Mouse (Mus musculus) forebrain, embryonic 15.5 days (tissue): ENCODE data around the gene Rassf7. TPM values are rescaled to one million over a fixed set of nuclear protein-coding genes. Genes with fewer than 3 reads are reported as not detected.
A peak's percentile ranks its signal among the peaks of the same experiment; 100 is the strongest.

Source experiments
- ATAC-seq: fragments of 200-750 bp; cut with Nextera tagmentation; replicated peaks from 2 replicates; pipeline ENCODE4 v1.8.0; 2017; ENCODE audit warnings: mild to moderate bottlenecking, moderate TSS enrichment, moderate library complexity
- H3K27ac ChIP-seq: fragments of 300-500 bp; sonication (generic); replicated peaks from 2 replicates; pipeline ENCODE4 v1.5.1; 2015; ENCODE audit warnings: mild to moderate bottlenecking, inconsistent platforms
- H3K27me3 ChIP-seq: fragments of 300-500 bp; sonication (generic); 2 replicates; pipeline ENCODE4 v1.6.1; 2015; ENCODE audit warnings: inconsistent platforms
- H3K36me3 ChIP-seq: fragments of 300-500 bp; sonication (generic); 2 replicates; pipeline ENCODE4 v1.6.1; 2015; ENCODE audit warnings: mild to moderate bottlenecking, inconsistent platforms
- H3K4me1 ChIP-seq: fragments of 300-500 bp; sonication (generic); 2 replicates; pipeline ENCODE4 v1.6.1; 2015; ENCODE audit warnings: inconsistent platforms
- H3K4me2 ChIP-seq: fragments of 300-500 bp; sonication (generic); replicated peaks from 2 replicates; pipeline ENCODE4 v1.6.1; 2015; ENCODE audit warnings: mild to moderate bottlenecking, inconsistent platforms
- H3K4me3 ChIP-seq: fragments of 300-500 bp; sonication (generic); 2 replicates; pipeline ENCODE4 v1.5.1; 2015; ENCODE audit warnings: mild to moderate bottlenecking, inconsistent platforms
- H3K9ac ChIP-seq: fragments of 300-500 bp; sonication (generic); replicated peaks from 2 replicates; pipeline ENCODE4 v1.6.1; 2015; ENCODE audit warnings: mild to moderate bottlenecking, inconsistent platforms
- H3K9me3 ChIP-seq: fragments of 300-500 bp; sonication (generic); 2 replicates; pipeline ENCODE4 v1.6.1; 2016; ENCODE audit warnings: inconsistent platforms
- WGBS: fragments of 180-500 bp; shearing (Covaris S2); methylation state at CpG from one replicate; pipeline ENCODE4 v1.1.7; 2015; ENCODE audit warnings: mixed read lengths; 5-methylcytosine and 5-hydroxymethylcytosine counted together
- polyA plus RNA-seq: library from polyadenylated mRNA; unstranded; fragments of >200 nt; fragmentation: Nextera tagmentation; extraction: Ambion mirVana; gene quantifications from 2 replicates; pipeline ENCODE4 v1.2.1, GENCODE M21; 2015

Rassf7 gene
- polyA plus RNA-seq, 1 experiment from 2014 or later, result 26.9 TPM

- 93% methylated on average over 17 of the region's 17 CpGs for WGBS
- no peak overlapping the region for H3K9ac ChIP-seq
- ATAC-seq, result no peak
These were observed 1.8 kb downstream of the Rassf7 start for GRCm38 (mm10) chr7:141217343-141218013.

GRCm38 (mm10) chr7:141218141-141218540, 2.5 kb downstream of the Rassf7 start:
- WGBS, result 81% methylated on average over 3 of the region's 3 CpGs
- Histone ChIP-seq H3K27me3 (no peaks in the 10 kb centered on the region), H3K9me3 (no peaks in the 10 kb centered on the region), H3K27ac (no peak overlapping the region), H3K4me1 (peaks cover 37% of the 10 kb centered on the region), H3K4me3 (no peak overlapping the region), H3K9ac (no peak overlapping the region), H3K36me3 (no peaks in the 10 kb centered on the region; the same call in 1 of the 2 replicates), H3K4me2 (no peak overlapping the region)
- ATAC-seq, result no peak

More at GRCm38 (mm10) chr7:141217343-141218013, 1.8 kb downstream of the Rassf7 start:
- no peak overlapping the region for H3K4me3 ChIP-seq
- H3K4me2 ChIP-seq, result no peak overlapping the region
- H3K27ac ChIP-seq, result no peak overlapping the region
- H3K36me3 ChIP-seq, result no peaks in the 10 kb centered on the region; the same call in 1 of the 2 replicates
- H3K9me3 ChIP-seq, result no peaks in the 10 kb centered on the region
- H3K27me3 ChIP-seq, result no peaks in the 10 kb centered on the region
- H3K4me1 ChIP-seq, result peaks cover 35% of the 10 kb centered on the region

- WGBS, result 90% methylated on average over 5 of the region's 5 CpGs
- peaks cover 37% of the 10 kb centered on the region for H3K4me1 ChIP-seq
- H3K4me2 ChIP-seq, result no peak overlapping the region
- no peak for ATAC-seq
- H3K9ac ChIP-seq, result no peak overlapping the region
- no peaks in the 10 kb centered on the region for H3K9me3 ChIP-seq
- no peaks in the 10 kb centered on the region; the same call in 1 of the 2 replicates for H3K36me3 ChIP-seq
- H3K27me3 ChIP-seq, result no peaks in the 10 kb centered on the region
- H3K27ac ChIP-seq, result no peak overlapping the region
- no peak overlapping the region for H3K4me3 ChIP-seq
These were observed 3.0 kb downstream of the Rassf7 start for GRCm38 (mm10) chr7:141218557-141219133.

- H3K4me3 ChIP-seq, result no peak overlapping the region
- H3K27ac ChIP-seq, result no peak overlapping the region
- no peaks in the 10 kb centered on the region; the same call in 1 of the 2 replicates for H3K36me3 ChIP-seq
- H3K9ac ChIP-seq, result no peak overlapping the region
- no peak overlapping the region for H3K4me2 ChIP-seq
- no peaks in the 10 kb centered on the region for H3K27me3 ChIP-seq
- 100% methylated on average over 1 of the region's 1 CpGs for WGBS
- H3K9me3 ChIP-seq, result no peaks in the 10 kb centered on the region
- no peak for ATAC-seq
- H3K4me1 ChIP-seq, result peaks cover 37% of the 10 kb centered on the region
These were observed 4.0 kb downstream of the Rassf7 start for GRCm38 (mm10) chr7:141219558-141220099.

- no peak for ATAC-seq
- no peak overlapping the region for H3K4me2 ChIP-seq
These were observed 4.7 kb downstream of the Rassf7 start for GRCm38 (mm10) chr7:141220377-141220776.

DNA sequence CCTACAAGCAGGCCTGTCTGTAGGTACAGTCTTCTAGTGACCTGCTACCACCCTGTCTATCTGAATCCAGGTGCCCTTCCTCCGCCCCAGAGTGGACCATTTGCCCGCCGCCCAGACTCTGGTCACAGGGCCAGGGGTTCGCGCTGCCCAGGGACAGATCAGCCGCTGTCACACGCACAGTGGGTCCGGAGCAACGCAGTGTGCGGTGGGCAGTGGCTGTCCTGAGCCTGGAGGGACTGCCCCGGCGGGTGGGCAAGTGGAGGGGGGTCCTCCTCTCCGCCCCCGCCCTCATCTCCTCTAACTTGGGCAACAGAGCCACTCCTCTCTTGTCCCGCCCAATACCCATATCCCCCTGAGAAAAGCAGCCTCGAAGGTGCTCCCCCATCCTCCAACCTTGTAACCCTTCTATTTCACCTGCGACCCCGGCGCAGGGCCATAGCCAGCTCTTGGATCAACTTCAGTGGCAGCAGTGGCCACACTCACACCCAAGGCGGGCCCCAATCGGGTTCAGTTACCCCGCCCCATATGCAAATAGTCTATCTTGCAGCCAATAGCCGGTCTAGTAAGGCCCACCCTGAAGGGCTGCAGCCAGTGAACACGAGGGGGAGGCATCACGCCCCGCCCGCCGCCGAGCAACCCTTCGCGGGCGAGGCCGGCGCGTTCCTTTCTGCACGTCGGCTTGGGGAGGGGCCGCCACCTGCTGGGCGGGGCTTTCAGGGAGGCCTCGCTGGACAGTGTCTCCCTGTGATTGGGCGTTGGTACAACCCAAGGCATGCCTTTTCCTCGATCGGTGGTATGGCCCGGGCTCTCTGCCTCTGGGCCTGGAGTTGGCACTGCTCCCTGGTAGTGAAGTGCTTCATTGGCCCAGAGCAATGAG, 5.8 kb downstream of the Rassf7 start:
- 2% methylated on average over 44 of the region's 44 CpGs for WGBS
- peak; percentile 97 for ATAC-seq
- peak overlapping the region; percentile 44 for H3K27ac ChIP-seq
- H3K4me3 ChIP-seq, result peak overlapping the region; percentile 41
- no peaks in the 10 kb centered on the region for H3K9me3 ChIP-seq
- H3K4me2 ChIP-seq, result peak overlapping the region; percentile 51
- H3K9ac ChIP-seq, result peak overlapping the region; percentile 41
- no peaks in the 10 kb centered on the region for H3K27me3 ChIP-seq
- peaks cover 24% of the 10 kb centered on the region for H3K4me1 ChIP-seq
- H3K36me3 ChIP-seq, result no peaks in the 10 kb centered on the region; the same call in 1 of the 2 replicates

More at GRCm38 (mm10) chr7:141220377-141220776, 4.7 kb downstream of the Rassf7 start:
- H3K27me3 ChIP-seq, result no peaks in the 10 kb centered on the region
- no peaks in the 10 kb centered on the region; the same call in 1 of the 2 replicates for H3K36me3 ChIP-seq
- no peak overlapping the region for H3K9ac ChIP-seq
- H3K4me1 ChIP-seq, result peaks cover 30% of the 10 kb centered on the region
- no peak overlapping the region for H3K27ac ChIP-seq
- 77% methylated on average over 1 of the region's 1 CpGs for WGBS
- no peaks in the 10 kb centered on the region for H3K9me3 ChIP-seq
- H3K4me3 ChIP-seq, result no peak overlapping the region

DNA sequence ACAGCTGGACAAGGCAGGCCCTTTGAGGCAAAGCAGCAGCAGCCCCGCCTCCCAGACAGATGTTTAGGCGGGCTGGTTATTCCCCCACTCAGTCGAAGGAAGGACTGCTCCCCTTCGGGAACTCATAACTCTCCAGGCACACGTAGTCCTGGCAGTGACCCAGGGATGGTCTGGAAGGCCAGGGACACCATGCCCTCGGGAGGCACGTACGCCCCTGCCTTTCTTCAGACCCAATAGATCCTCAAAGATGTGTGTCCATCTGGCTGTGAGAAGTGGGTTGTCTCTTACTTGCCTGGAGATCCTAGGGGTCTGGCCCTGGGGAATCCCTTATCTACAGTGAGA, 6.4 kb downstream of the Rassf7 start:
- Histone ChIP-seq H3K9ac (peak overlapping the region; percentile 37), H3K4me2 (peak overlapping the region; percentile 51), H3K4me3 (peak overlapping the region; percentile 41), H3K27me3 (no peaks in the 10 kb centered on the region), H3K27ac (peak overlapping the region; percentile 36; the same call in 1 of the 2 replicates), H3K9me3 (no peaks in the 10 kb centered on the region), H3K4me1 (peaks cover 18% of the 10 kb centered on the region), H3K36me3 (no peaks in the 10 kb centered on the region; the same call in 1 of the 2 replicates)
- WGBS, result 7% methylated on average over 8 of the region's 8 CpGs
- ATAC-seq, result no peak; the same call in 1 of the 2 replicates

DNA sequence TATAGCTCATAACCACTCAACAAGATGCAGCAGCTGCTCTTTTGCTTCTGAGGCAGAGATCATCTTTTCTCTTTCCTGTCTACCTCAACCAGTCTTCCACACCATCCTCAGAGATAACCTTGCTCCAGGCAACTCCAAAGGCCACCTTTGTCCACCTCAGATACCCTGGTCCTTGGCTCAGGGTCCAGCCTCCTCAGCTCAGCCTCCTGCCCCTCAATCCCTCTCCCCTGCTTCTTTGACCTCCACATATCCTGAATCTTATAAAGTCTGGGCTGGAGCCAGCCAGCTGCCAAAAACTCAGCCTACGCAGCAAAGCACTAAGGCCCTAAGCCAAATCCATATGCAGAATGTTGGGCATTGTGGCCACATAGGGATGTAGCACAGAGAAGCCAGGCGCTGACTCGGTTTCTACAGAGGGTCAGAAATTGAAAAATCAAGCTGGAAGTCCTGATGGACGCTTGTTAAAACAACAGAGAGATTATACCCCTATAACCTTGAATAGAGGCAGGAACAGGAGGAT, 7.1 kb downstream of the Rassf7 start:
- Histone ChIP-seq H3K36me3 (no peaks in the 10 kb centered on the region; the same call in 1 of the 2 replicates), H3K27me3 (no peaks in the 10 kb centered on the region), H3K9ac (no peak overlapping the region), H3K27ac (no peak overlapping the region), H3K4me1 (peaks cover 19% of the 10 kb centered on the region), H3K9me3 (no peaks in the 10 kb centered on the region), H3K4me3 (no peak overlapping the region), H3K4me2 (peak overlapping the region; percentile 51)
- no peak for ATAC-seq
- WGBS, result 95% methylated on average over 4 of the region's 4 CpGs

GRCm38 (mm10) chr7:141226535-141226934, 10.9 kb downstream of the Rassf7 start:
- Histone ChIP-seq H3K9me3 (no peaks in the 10 kb centered on the region), H3K4me3 (no peak overlapping the region), H3K36me3 (peaks cover under 1% of the 10 kb centered on the region; the same call in 1 of the 2 replicates), H3K27me3 (no peaks in the 10 kb centered on the region), H3K9ac (no peak overlapping the region), H3K4me2 (no peak overlapping the region), H3K27ac (no peak overlapping the region), H3K4me1 (peaks cover 32% of the 10 kb centered on the region)
- WGBS, result 88% methylated on average over 6 of the region's 6 CpGs
- no peak for ATAC-seq

- H3K4me2 ChIP-seq, result peak overlapping the region; percentile 82; the same call in 1 of the 2 replicates
- ATAC-seq, result no peak
- no peaks in the 10 kb centered on the region for H3K9me3 ChIP-seq
- H3K4me1 ChIP-seq, result peaks cover 24% of the 10 kb centered on the region
- peak overlapping the region; percentile 90; the same call in 1 of the 2 replicates for H3K4me3 ChIP-seq
- no peaks in the 10 kb centered on the region for H3K27me3 ChIP-seq
- H3K27ac ChIP-seq, result peak overlapping the region; percentile 98
- WGBS, result 79% methylated on average over 4 of the region's 4 CpGs
- peaks cover 13% of the 10 kb centered on the region for H3K36me3 ChIP-seq
- H3K9ac ChIP-seq, result no peak overlapping the region
These were observed 12.1 kb downstream of the Rassf7 start for GRCm38 (mm10) chr7:141227796-141228195.

GRCm38 (mm10) chr7:141228279-141229067, 12.8 kb downstream of the Rassf7 start, which contains the start of gene Phrf1:
Gene Phrf1, plus strand, starts transcription at chr7:141228784.
- WGBS, result under 1% methylated on average over 76 of the region's 76 CpGs
- Histone ChIP-seq H3K27ac (peak within 1 kb of the TSS; percentile 98), H3K4me3 (peak within 1 kb of the TSS; percentile 90), H3K9me3 (no peaks in the 10 kb centered on the region), H3K9ac (peak within 1 kb of the TSS; percentile 91), H3K27me3 (no peaks in the 10 kb centered on the region), H3K4me1 (peaks cover 24% of the 10 kb centered on the region), H3K36me3 (peaks cover 20% of the 10 kb centered on the region), H3K4me2 (peak within 1 kb of the TSS; percentile 82)
- peak; percentile 96 for ATAC-seq
